Mouse (Mus musculus) adrenal gland, adult 2 months (tissue): ENCODE data around the gene Trim38. TPM values are rescaled to one million over a fixed set of nuclear protein-coding genes. Genes with fewer than 3 reads are reported as not detected.
"Not testable (repeated sequence)": the region's sequence is repeated elsewhere in the genome, so short reads cannot be mapped to it uniquely, and the experiment has no call there.

ENCODE experiments used
- DNase-seq: peaks from one replicate; pipeline ENCODE4 v3.0.0; 2021
- long read RNA-seq: library from polyadenylated mRNA; stranded (forward); transcript quantifications from one replicate; pipeline ENCODE4 v2.0.0, GENCODE M21; 2021
- polyA plus RNA-seq: library from polyadenylated mRNA; depleted of rRNA; stranded (reverse); fragments of >200 nt; gene quantifications from 2 replicates; pipeline ENCODE4 v1.2.3, GENCODE M21; 2012; rRNA removed
- total RNA-seq, 2 experiments: library from RNA; stranded (reverse); gene quantifications; 2 replicates each; pipeline ENCODE4 v1.2.3; 2021

Trim38 gene
- under 1 TPM in 1 of 2 experiments, not detected in 1; 0.43 TPM for total RNA-seq
- not detected in 2 replicates for polyA plus RNA-seq
- long read RNA-seq: 0 reads

DNA sequence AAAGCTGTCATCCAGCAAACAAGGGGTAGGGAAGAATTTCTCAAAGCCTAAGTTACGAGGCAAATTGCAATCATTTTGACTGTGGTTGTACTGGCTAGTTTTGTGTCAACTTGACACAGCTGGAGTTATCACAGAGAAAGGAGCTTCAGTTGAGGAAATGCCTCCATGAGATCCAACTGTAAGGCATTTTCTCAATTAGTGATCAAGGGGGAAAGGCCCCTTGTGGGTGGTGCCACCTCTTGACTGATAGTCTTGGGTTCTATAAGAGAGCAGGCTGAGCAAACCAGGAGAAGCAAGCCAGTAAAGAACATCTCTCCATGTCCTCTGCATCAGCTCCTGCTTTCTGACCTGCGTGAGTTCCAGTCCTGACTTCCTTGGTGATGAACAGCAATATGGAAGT lies at the start of gene Trim38:
Gene Trim38 (plus strand): TSS at position 301 of the 400 bp plus-strand sequence.
- DNase-seq: not testable (repeated sequence)

DNA sequence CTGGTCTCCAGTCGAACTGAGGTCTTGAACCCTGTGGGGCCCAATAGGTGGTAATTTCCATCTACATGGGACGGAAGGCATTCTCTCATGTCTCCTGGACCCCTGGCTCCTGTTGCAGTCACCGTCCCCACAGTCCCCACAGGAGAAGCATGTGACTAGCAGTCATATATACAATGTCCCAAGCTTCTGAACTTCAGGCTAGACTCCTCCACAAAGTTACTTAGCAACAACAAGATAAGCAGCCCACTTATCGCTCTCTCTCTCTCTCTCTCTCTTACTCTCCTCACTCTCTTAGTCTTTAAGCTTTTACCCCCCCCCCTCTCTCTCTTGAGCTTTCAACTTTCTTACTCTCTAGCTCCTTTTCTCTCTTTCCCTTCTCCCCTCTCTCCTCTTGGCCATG lies 45.5 kb upstream of the Trim38 start:
- no peak for DNase-seq

DNA sequence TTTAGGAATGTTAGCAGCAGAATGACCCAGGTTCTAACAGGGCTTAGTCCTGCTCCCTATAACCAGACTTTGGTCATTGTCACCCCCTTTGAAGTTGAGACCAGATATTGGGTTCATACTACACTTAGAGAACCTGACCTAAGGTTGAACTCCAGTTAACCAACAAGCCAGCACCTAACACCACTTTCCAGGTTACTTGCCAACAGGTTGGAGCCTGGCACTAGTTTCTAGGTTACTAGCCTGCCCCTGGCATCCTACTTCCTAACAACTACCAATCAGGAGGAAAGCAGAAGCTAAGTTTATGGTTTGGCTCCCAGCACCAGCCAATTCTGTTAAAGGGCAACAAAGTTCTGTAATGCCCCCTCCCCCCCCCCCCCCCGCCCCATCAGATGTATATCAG lies 44.5 kb upstream of the Trim38 start:
- DNase-seq: no peak

DNA sequence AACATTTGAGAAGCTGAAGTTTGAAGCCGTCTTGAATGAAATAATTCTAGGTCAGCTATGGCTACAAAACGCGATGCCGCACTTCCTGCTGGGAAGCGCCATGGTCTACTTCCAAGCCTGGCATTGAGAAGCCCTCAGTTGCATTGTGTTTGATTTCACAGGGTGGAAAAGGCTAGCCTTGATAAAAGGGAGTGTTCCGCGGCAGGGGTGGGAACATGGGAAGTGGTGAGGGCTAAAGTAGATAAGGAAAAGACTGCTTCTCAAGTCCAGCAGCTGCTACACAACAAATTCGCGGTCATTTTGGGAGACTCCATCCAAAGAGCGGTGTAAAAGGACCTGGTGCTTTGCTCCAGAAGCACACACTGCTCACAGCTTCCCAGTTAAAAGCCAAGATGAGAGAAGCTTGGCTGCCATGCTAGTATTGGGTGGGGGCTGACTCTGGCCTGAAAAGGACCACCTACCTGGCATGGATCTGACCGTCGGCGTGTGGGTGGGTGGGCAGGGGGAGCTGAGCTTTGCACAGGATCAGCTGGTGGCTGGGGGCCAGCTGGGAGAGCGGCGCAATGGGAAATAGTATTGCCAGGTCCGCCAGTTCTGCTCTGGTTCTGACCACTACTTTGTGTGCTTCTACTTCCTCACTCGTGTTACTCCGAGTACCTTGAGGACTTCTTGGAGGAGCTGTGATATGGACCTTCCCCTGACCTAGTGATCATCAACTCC lies 41.1 kb upstream of the Trim38 start:
- no peak for DNase-seq

DNA sequence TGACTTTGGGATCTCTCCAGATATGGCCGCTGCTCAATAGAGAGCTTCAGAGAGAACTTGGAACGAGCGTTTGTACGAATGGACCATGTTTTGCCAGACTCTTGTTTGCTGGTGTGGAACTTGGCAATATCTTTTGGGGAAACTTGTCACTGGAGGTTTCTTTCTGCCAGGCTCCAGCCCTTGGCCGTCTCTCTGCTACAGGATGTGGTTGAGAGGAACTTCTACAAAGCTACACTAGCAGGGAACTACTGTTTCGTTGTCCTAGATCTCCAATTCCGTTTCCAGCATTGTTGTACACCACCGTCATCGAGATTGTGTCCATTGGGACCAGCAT lies 40.6 kb upstream of the Trim38 start:
- DNase-seq: no peak

DNA sequence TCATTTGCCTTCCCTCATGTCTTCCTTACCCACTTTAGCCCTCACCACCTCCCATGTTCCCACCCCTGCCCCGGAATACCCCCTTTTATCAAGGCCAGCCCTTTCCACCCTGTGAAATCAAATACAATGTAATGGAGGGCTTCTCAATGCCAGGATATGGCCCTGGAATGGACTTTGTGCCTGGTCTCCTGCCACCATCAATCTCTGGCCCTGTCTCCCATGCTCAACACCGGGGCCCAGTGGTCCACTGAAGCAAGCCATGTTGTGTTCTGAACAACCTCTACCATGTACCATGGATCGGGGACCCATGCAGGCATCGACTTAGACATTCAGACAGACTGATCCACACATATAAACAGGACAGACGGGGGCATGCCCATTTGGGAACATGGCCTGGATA lies 40.0 kb upstream of the Trim38 start:
- no peak for DNase-seq

DNA sequence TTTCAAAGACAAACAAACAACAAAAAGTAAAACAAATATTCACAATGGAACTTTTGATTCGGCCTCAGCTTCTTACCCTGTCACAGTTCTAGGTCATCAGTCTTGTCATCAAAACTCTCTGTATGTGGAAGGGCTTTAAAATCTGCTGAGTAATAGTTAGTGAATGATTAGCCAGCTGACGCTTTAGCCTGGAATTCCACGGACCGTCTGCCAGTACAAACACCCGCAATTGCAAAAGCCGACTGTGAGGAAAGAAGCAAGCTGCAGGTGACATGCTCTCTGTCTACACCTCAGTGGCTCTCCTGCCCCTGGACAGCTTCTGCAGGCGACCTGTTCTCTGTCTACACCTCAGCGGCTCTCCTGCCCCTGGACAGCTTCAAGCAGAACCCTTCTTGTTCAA lies 39.2 kb upstream of the Trim38 start:
- peak; percentile 63 for DNase-seq

DNA sequence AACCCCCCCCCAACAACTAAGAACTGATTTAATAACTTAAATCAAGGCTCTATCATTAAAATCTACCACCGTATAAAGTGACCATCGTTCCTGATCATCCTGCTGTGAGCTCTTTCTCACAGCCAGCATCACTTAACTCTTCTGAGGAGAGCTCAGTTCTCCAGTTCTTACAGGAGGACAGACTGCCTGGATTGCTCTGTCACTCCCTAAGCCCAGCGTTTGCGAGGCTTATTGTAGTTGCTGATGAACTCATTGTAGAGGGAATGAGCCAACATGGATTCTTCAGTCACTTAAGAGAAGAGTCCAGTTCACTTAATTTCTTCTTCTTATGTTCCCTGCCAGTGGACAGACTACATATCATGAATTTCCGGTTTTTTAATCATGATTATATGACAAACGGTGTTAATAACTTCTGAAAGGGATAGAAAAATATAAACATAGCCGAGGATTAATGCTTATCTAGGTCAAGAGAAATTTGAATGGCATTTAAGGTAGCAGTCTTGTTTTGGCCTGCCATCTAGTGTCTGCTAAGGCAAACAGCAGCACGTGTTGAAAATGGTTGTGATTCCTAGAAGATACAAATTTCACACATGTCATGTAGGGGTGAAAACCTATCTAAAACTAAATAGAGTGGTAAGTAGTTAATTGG lies 37.4 kb upstream of the Trim38 start:
- DNase-seq: peak; percentile 41

DNA sequence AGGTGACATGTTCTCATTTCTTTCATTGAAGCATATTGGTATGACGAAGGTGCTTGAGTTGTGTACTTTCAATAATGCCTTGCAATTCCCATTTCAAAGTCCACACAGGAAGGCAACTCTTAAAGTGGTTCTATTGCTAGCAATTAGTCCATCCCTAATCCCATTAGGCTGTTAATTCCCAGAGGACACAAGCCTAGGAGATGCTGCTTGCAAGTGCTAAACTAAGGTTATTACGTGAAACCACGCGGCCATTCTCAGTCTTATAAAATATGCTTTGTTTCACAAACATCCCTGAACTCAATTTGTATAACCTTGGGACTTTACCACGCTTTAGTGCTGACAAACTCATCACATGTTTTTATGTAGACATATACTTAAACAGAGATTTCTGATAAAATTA lies 32.6 kb upstream of the Trim38 start:
- DNase-seq: no peak

DNA sequence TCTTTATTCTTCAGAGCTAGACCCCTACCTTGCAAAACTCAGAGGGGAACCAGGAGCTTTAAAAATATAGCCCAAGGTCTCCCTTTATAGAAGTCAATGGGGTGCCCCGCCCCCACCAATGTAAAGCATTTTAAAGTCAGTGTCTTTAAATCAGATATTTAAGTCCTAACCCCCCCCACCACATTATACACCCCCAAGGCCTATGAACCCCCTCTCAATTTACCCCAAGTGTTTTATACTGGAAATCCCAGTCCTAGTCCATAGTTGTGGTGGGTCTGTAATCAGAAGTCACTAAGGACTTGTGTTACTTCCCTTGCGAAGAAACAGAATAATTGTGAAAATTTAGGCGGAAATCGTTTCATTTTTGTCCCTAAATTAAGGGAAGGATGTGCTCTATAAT lies 31.7 kb upstream of the Trim38 start:
- no peak for DNase-seq

DNA sequence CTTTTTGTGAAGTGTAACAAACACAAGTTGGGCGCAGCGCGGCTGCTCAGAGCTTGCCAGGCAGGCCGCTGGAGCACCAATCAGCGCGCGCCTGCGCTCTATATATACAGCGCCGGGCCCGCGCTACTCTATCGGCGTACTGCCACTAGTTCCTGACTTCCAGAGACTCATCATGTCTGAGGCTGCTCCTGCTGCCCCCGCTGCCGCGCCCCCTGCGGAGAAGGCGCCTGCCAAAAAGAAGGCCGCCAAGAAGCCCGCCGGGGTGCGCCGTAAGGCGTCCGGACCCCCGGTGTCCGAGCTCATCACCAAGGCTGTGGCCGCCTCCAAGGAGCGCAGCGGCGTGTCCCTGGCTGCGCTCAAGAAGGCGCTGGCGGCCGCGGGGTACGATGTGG lies 31.0 kb upstream of the Trim38 start, which contains the start of gene Hist1h1c:
Gene Hist1h1c (plus strand): TSS at position 132 of the 392 bp plus-strand sequence.
- DNase-seq: peak; percentile 94

DNA sequence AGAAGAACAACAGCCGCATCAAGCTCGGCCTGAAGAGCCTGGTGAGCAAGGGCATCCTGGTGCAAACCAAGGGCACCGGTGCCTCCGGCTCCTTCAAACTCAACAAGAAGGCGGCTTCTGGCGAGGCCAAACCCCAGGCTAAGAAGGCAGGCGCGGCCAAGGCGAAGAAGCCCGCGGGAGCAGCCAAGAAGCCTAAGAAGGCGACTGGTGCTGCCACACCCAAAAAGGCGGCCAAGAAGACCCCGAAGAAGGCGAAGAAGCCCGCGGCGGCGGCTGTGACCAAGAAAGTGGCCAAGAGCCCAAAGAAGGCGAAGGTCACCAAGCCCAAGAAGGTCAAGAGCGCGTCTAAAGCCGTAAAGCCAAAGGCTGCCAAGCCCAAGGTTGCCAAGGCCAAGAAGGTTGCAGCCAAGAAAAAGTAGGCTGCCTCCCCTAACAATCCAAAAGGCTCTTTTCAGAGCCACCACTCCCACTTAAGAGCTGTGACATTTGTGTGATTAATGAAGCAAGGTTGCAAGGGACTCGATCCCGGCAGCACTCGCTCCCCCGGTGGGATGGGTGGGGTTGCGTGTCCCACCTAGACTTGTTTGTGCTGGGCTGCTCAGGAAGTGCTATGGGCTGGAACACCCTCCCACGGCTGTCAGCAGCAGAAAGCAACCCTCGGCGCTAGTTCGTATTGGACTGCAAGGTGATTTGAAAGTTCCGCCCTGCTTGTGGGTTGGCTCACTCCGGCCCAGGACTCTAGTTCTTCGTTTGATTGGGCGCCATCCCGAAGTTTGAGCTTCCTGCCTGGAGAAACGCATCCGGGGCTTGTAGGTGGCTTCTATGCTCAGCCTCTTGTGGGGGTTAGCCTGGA lies 30.4 kb upstream of the Trim38 start:
- DNase-seq: peak; percentile 95

DNA sequence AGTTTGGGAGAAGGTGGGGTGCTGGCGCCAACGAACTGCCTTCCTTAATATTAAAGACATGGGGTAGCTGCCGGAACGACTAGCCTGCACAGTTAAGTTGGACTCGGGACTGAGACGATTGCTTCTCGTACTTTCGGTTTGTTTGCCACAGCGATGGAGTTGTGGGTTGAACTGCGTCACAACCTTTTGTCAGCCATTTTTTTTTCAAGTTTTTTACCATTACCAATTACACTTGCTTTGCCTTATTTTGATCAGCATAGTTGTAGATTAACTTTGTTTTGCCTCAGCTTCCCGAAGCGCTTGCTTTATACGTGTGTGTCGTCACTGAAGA lies 29.8 kb upstream of the Trim38 start:
- DNase-seq: no peak

DNA sequence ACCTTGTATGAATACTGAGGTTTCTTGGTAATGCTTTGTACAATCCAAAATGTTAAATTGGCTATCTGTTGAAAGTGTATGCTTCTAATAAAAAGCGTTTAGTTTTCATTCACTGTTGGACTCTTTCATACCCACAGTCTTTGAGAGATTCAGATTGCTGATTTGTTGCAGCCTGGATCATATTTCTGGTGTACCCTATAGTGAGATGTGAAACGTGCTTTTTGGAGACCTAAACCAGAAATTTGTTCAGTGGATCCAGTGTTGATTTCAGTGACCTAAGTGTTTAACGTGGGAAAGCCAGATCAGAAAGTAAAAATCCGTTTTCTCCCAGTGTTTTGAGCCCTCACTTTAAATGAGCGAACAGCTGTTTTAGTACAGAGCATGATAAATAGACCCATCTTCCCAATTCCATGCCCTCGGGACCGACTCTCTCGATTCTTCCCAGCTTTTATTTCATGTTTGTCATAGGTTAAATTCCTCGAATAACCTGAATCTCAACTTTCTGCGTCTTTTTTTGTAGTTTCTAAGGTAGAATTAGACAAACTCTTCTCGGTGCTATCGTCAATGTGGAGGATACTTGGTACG lies 29.4 kb upstream of the Trim38 start:
- DNase-seq: no peak

DNA sequence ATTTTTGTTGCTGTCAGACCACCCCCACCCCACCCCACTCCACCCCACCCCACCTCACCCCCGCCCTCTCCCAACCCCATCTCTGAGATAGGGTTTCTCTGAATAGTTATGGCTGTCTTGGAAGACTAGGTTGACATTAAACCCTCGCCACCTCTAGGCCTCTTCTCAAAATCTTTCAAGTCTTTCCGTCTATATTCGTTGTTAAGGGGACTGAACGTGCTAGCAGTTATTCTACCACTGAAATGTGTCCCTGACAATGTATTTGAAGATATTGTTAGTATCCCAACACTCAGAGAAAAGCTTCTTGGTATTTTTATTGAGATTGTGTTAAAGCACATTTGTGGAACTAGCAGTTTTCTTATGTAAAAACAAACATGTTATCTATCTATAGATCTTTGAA lies 28.8 kb upstream of the Trim38 start:
- DNase-seq: no peak

DNA sequence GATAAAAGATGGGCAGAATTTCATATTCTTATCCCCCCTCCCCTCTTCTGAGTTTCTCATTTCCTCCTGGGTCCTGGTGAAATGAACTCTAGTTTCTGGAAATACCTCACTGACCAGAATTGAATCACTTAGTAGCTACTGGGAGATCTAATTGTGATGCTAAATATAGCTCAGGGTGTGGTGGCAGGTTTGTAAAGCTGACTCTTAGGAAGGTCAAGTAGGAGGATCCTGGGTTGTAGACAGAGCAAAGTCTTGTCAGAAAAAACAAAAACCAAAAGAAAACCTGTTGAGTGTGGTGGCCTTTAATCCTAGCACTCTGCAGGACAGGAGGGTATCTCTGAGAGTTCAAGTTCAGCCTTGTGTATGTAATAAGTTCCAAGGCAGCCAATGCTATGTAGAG lies 27.7 kb upstream of the Trim38 start:
- no peak for DNase-seq

DNA sequence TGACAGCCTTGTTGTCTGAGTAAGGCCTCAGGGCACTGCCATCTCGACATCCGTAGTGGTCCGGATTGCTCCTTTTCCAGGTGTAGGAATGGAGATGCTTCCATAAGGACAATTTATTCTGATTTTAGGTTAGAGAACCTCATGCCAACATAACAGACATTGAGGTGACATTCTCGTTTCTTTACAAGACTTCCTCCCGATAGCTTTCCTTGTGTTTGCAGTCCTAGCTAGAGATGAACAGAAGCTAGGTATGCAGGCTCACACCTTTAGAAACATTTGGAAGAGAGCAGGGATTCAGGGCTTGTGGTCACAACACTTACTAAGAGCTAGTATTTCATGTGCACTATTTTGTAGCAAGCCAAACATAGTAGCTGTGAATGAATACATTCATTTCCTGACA lies 26.5 kb upstream of the Trim38 start:
- no peak for DNase-seq

DNA sequence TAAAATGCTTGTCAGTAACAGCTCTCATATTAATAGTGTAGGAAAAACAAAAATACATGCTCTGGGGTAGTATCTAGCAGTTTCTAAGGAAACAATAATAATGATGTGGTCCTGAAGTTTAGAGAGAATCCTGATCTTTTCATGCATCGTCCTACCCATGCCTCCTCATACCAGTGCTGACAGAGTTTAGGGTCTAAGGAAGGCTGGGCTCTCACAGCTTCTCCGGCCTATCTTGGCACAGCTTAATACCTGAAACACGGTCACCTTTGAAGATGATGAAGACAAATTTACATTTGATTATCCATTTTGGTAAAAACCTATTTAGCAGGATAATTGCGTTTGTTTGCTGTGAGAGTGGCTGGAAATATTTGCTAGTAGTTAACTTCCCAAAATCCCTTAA lies 25.8 kb upstream of the Trim38 start:
- no peak for DNase-seq

DNA sequence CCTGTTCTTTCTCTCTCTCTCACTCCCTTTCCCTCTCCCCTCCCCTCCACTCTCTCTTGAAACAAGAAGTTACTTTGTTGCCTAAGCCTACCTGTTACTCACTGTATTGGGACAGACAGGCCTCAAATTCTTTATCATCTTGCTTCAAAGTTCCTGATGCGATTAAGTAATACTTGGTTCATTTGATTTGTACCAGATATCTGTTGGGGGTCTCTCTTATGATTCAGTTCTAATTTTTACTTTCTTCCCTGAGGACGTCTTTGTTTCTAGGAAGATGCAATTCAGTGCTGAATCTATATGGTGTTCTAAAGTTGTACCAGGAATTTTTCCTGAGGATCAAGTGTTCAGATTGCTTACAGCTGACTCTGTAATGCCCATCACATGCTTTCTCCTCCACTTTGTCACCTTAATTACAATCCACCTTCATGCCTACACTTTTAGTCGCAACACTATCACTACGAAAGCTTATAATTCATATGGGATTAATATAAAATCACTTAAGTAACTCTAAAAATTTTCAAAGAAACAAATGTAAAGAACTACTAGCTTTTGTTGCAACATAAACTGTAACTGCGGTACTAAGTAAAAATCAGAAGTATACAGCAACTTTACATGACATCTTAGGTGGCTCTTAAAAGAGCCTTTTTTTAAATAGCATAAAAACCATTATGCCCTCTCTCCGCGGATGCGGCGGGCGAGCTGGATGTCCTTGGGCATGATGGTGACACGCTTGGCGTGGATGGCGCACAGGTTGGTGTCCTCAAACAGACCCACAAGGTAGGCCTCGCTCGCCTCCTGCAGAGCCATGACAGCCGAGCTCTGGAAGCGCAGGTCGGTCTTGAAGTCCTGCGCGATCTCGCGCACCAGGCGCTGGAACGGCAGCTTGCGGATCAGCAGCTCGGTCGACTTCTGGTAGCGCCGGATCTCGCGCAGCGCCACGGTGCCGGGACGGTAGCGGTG lies 25.0 kb upstream of the Trim38 start:
- no peak for DNase-seq

DNA sequence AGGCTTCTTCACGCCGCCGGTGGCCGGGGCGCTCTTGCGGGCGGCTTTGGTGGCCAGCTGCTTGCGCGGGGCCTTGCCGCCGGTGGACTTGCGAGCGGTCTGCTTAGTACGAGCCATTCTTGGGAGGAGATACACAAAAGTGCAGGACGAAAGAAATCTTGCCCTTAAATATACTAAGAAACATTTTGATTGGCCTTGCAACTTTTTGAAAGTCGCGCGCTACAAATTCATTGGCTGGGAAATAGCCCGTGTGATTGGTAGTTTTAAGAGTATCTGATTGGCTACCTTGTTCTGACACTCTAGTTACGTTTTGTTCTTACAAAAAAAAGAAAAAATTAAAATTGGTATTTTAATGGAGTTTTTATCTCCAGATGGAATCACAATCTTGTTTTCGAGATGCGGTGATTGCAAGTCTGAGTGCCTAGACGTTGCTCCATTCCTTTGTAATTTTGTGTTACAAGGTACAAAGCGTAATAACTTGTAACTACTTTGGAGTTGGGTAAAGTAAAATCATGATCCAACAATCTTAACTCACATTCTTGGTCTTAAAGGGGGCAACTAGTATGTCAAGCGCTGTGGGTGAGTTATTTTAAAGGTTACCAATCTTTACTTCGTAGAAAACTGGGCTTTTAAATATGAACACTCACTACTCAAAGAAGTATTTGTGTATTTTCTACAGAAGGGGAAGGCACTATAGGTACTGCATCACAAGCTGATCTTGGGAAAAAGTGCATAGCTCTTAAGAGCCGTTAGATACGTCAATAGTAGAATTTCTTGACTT lies 24.1 kb upstream of the Trim38 start, which contains the start of gene Hist1h3c:
Gene Hist1h3c (minus strand): TSS at position 222 of the 781 bp plus-strand sequence.
- DNase-seq: peak; percentile 81
